Mouse (Mus musculus): ENCODE data around the gene Col8a1.

DNA sequence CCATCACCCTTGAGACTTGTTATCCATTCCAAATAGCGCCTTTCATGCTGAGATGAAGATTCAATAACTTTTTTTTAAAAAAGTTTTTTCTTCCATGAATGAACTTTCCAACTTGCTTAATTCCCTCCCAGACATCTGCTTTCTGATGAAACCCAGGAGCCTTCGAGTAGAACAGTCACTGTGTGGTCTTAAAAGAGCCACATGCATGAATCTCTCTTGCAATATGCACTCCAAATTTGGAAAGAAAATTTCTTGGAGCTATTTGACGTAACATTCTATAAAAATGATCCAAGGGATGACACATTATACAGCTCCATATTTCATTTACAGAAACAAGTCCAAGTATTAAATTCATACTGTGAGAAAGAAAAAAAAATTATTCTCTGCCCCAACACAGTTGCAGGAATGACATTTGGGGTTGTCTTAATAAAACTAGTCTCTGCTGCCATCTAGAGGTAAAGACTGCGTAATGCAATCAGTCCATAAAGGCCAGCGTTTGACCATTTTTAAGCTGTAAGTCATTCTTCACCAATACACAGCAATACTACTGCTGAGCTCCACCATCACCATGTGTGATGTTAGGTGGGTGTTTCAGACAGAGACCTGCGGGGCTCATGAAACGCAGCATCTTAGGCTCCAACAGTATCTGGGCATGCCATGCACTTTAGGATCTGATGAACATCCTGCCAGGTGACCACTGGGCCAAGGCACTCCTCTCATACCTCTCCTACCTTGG, 160.9 kb downstream of the Col8a1 start:
- peak; percentile 68 for TF ChIP-seq CTCF (IDR thresholded peaks at IDR 0.05; ENCODE audit: low read depth)
- no peak for TF ChIP-seq EP300 (IDR thresholded peaks at IDR 0.05; ENCODE audit: low read depth)
